In the genomic region with DNA sequence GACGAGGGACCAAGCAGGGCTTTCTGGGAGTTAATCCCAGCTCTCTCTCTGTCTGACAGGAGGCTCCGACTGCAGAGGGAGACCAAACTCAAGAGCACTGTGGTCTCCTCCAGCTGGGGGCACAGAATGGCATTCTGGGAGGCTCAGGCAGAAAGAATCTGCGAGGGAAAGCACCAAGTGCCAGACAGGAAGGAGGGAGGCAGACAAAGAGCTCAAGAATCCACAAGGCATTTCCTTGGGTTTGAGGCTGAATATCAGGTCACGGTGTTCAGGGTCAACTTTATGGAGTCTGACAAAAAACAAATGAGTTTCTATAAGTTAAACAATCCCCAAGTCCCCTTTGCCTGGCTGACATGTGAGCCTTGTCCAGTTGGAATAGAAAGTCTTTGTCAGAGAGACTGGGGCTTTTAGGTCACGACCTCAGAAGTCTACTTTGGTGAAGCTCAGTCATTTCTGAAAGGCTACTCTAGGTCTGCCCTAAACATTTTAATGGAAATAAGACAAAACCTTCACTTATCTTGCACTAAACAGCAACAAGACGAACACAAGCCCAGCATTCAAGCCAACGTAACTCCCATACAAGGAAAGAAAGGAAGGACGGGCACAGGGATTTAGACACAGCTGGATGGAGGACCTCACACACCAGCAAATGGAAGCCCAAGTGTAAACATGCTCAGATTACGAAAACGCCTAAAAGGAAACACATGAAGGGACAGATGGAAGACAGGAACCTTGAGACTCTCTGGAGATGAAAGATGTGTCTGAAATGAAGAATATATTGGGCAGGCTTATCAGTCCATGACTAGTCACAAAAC, we compare ENCODE assay signal across 10 mouse cellular contexts. TPM values are rescaled to one million over a fixed set of nuclear protein-coding genes. Genes with fewer than 3 reads are reported as not detected.
DNase-seq lines count a peak whose midpoint lies in the region; ATAC-seq and TF ChIP-seq lines count a peak whose summit lies in the region.
"Had no signal": no experiment of that assay in that cellular context is flagged by ENCODE, and none has a peak within 500 bp of the region (broad histone marks: within the 10 kb centered on the region; RNA-seq: fewer than 3 reads in every experiment).

No protein-coding gene starts in this region.

- H3K4me1 ChIP-seq in kidney, postnatal 0 days (replicated peaks; ENCODE audit: insufficient read depth, low read length): peaks cover 13% of the 10 kb centered on the region
- peaks cover 56% of the 10 kb centered on the region for H3K4me1 ChIP-seq in limb, embryonic 12.5 days (replicated peaks)
- no peaks in the 10 kb centered on the region for H3K4me1 ChIP-seq in forebrain, embryonic 11.5 days (replicated peaks; ENCODE audit: control insufficient read depth, insufficient read depth, low read length)

- no peaks in the 10 kb centered on the region for H3K36me3 ChIP-seq in kidney, postnatal 0 days (ENCODE audit: insufficient read depth, low read length)
- H3K36me3 ChIP-seq in limb, embryonic 12.5 days: no peaks in the 10 kb centered on the region
- H3K36me3 ChIP-seq in forebrain, embryonic 11.5 days (ENCODE audit: control insufficient read depth, insufficient read depth, low read length): no peaks in the 10 kb centered on the region

- 34% methylated on average over 10 of the region's 10 CpGs for WGBS in kidney, postnatal 0 days
- WGBS in limb, embryonic 12.5 days: 39% methylated on average over 10 of the region's 10 CpGs
- 27% methylated on average over 10 of the region's 10 CpGs for WGBS in forebrain, embryonic 11.5 days

- no peaks in the 10 kb centered on the region for H3K27me3 ChIP-seq in kidney, postnatal 0 days (ENCODE audit: insufficient read depth, low read length)
- no peaks in the 10 kb centered on the region for H3K27me3 ChIP-seq in limb, embryonic 12.5 days
- H3K27me3 ChIP-seq in forebrain, embryonic 11.5 days (ENCODE audit: control insufficient read depth, insufficient read depth, low read length): no peaks in the 10 kb centered on the region

- H3K9me3 ChIP-seq in kidney, postnatal 0 days (replicated peaks; ENCODE audit: low read length): no peaks in the 10 kb centered on the region
- H3K9me3 ChIP-seq in limb, embryonic 12.5 days: no peaks in the 10 kb centered on the region
- no peaks in the 10 kb centered on the region for H3K9me3 ChIP-seq in forebrain, embryonic 11.5 days (ENCODE audit: control insufficient read depth, low read length)

- ATAC-seq in kidney, postnatal 0 days (replicated peaks; ENCODE audit: low FRiP score, low read depth): no peak
- ATAC-seq in limb, embryonic 12.5 days (ENCODE audit: insufficient number of reproducible peaks, insufficient read depth, low FRiP score, low TSS enrichment, low read depth): no peak
- ATAC-seq in forebrain, embryonic 11.5 days (replicated peaks; ENCODE audit: low FRiP score): no peak

- no peak overlapping the region for H3K4me3 ChIP-seq in kidney, postnatal 0 days (replicated peaks; ENCODE audit: low read depth, low read length)
- H3K4me3 ChIP-seq in limb, embryonic 12.5 days (replicated peaks): no peak overlapping the region
- no peak overlapping the region for H3K4me3 ChIP-seq in forebrain, embryonic 11.5 days (ENCODE audit: low read depth, low read length)

- 0 out of 2 replicates have a peak overlapping the region, but pooled peaks have one; percentile 10 for H3K4me2 ChIP-seq in kidney, postnatal 0 days (ENCODE audit: low read length)
- no peak overlapping the region; the same call in 1 of the 2 replicates for H3K4me2 ChIP-seq in limb, embryonic 12.5 days
- no peak overlapping the region for H3K4me2 ChIP-seq in forebrain, embryonic 11.5 days (ENCODE audit: low read depth, low read length, severe bottlenecking)

- H3K27ac ChIP-seq in kidney, postnatal 0 days: peak overlapping the region; percentile 57; the same call in 1 of the 2 replicates
- peak overlapping the region; percentile 59; the same call in 1 of the 2 replicates for H3K27ac ChIP-seq in limb, embryonic 12.5 days
- H3K27ac ChIP-seq in forebrain, embryonic 11.5 days (ENCODE audit: low read depth, low read length): no peak overlapping the region
- H3K27ac ChIP-seq: liver, embryonic 14.5 days had no signal

- H3K9ac ChIP-seq in kidney, postnatal 0 days (ENCODE audit: low read depth, low read length): no peak overlapping the region
- no peak overlapping the region for H3K9ac ChIP-seq in limb, embryonic 12.5 days (replicated peaks)
- no peak overlapping the region for H3K9ac ChIP-seq in forebrain, embryonic 11.5 days (ENCODE audit: low read length)
- H3K9ac ChIP-seq: liver, embryonic 14.5 days had no signal

- no peak for TF ChIP-seq CTCF in kidney, postnatal 0 days (IDR thresholded peaks at IDR 0.05; ENCODE audit: low read depth)

- peak; percentile 39 for DNase-seq in kidney, postnatal 0 days (ENCODE audit: low spot score)
- no peak for DNase-seq in kidney, postnatal 25 days
- DNase-seq in embryo, embryonic 10 days (ENCODE audit: low spot score): peak; percentile 78
- DNase-seq in embryo, embryonic 11 days: peak; percentile 67
- no peak for DNase-seq in cerebellum, adult 8-10 months
- DNase-seq in forebrain, embryonic 11.5 days (ENCODE audit: low spot score): no peak
- DNase-seq: adrenal gland, postnatal 25 days; thymus, postnatal 36 days had no signal

RNA-seq across cellular contexts. Expression of gene Arhgap28, which starts 47.8 kb away (rescaled TPM):
- polyA plus RNA-seq in kidney, postnatal 0 days (2015; fragmentation: Nextera tagmentation; extraction: Ambion mirVana): 11.5 and 12.3 TPM in 2 replicates
- 67.0 and 70.5 TPM in 2 replicates for polyA plus RNA-seq in limb, embryonic 12.5 days (2016; fragmentation: Nextera tagmentation; extraction: Ambion mirVana)
- 20.8 and 21.9 TPM in 2 replicates for polyA plus RNA-seq in forebrain, embryonic 11.5 days (2014; fragmentation: Nextera tagmentation; extraction: Ambion mirVana)

Comparison
In these comparisons a context has a peak if more than half of its experiments do, and no peak if none do; other contexts are left out.
1. DNase-seq: peak in kidney, postnatal 0 days (single experiment), embryo, embryonic 10 days (single experiment) and embryo, embryonic 11 days (single experiment); none in kidney, postnatal 25 days (0 of 2), cerebellum, adult 8-10 months (single experiment) and forebrain, embryonic 11.5 days (single experiment).